Mouse (Mus musculus) kidney, adult 18-20 months (tissue): Measurements from ENCODE around the gene Polr2f.
A peak's percentile ranks its signal among the peaks of the same experiment; 100 is the strongest.

Experiments used
- DNase-seq: peaks from one replicate; pipeline ENCODE4 v3.0.0; 2021

Gene Polr2f

GRCm38 (mm10) chr15:79140866-79141565 lies at the start of gene Polr2f, which contains the start of gene 1700088E04Rik:
TSS of gene Polr2f (plus strand) at chr15:79141009.
TSS of gene 1700088E04Rik (minus strand) at chr15:79141253.
- peak; percentile 95 for DNase-seq

GRCm38 (mm10) chr15:79092284-79092683 lies 48.5 kb upstream of the Polr2f start:
- DNase-seq, result no peak

GRCm38 (mm10) chr15:79093083-79093839 lies 47.5 kb upstream of the Polr2f start:
- DNase-seq, result peak; percentile 47

- no peak for DNase-seq
Measured at GRCm38 (mm10) chr15:79095483-79095882, 45.3 kb upstream of the Polr2f start.

- peak; percentile 48 for DNase-seq
Measured at GRCm38 (mm10) chr15:79096556-79096955, 44.3 kb upstream of the Polr2f start.

- no peak for DNase-seq
Measured at GRCm38 (mm10) chr15:79097135-79097534, 43.7 kb upstream of the Polr2f start.

GRCm38 (mm10) chr15:79097611-79098025 lies 43.2 kb upstream of the Polr2f start:
- DNase-seq, result peak; percentile 73

GRCm38 (mm10) chr15:79098220-79098619 lies 42.6 kb upstream of the Polr2f start:
- DNase-seq, result no peak

GRCm38 (mm10) chr15:79098868-79099267 lies 41.9 kb upstream of the Polr2f start:
- peak; percentile 56 for DNase-seq

- peak; percentile 36 for DNase-seq
Measured at GRCm38 (mm10) chr15:79099456-79099855, 41.4 kb upstream of the Polr2f start.

- DNase-seq, result no peak
Measured at GRCm38 (mm10) chr15:79100391-79100790, 40.4 kb upstream of the Polr2f start.

GRCm38 (mm10) chr15:79101531-79101930 lies 39.3 kb upstream of the Polr2f start:
- DNase-seq, result no peak

- no peak for DNase-seq
Measured at GRCm38 (mm10) chr15:79103264-79103663, 37.5 kb upstream of the Polr2f start.

GRCm38 (mm10) chr15:79105804-79106203 lies 35.0 kb upstream of the Polr2f start:
- DNase-seq, result no peak

GRCm38 (mm10) chr15:79107966-79108365 lies 32.8 kb upstream of the Polr2f start:
- DNase-seq, result no peak

GRCm38 (mm10) chr15:79108421-79109320 lies 32.1 kb upstream of the Polr2f start, which contains the start of gene Micall1:
TSS of gene Micall1 (plus strand) at chr15:79108898.
- DNase-seq, result peak; percentile 85

- no peak for DNase-seq
Measured at GRCm38 (mm10) chr15:79109321-79109934, 31.4 kb upstream of the Polr2f start.

- DNase-seq, result no peak
Measured at GRCm38 (mm10) chr15:79110031-79110430, 30.8 kb upstream of the Polr2f start.

- no peak for DNase-seq
Measured at GRCm38 (mm10) chr15:79110528-79110927, 30.3 kb upstream of the Polr2f start.

GRCm38 (mm10) chr15:79111774-79112173 lies 29.0 kb upstream of the Polr2f start:
- no peak for DNase-seq

- DNase-seq, result no peak
Measured at GRCm38 (mm10) chr15:79115276-79115675, 25.5 kb upstream of the Polr2f start.

- DNase-seq, result no peak
Measured at GRCm38 (mm10) chr15:79119491-79119890, 21.3 kb upstream of the Polr2f start.

GRCm38 (mm10) chr15:79122119-79122518 lies 18.7 kb upstream of the Polr2f start:
- DNase-seq, result no peak
